Mouse (Mus musculus) midbrain, embryonic 16.5 days (tissue): ENCODE data around the gene Piwil4. TPM values are rescaled to one million over a fixed set of nuclear protein-coding genes. Genes with fewer than 3 reads are reported as not detected.

Experiments
- ATAC-seq: fragments of 200-750 bp; cut with Nextera tagmentation; 2 replicates; pipeline ENCODE4 v1.8.0; 2017; ENCODE audit warnings: moderate TSS enrichment
- H3K27ac ChIP-seq: fragments of 300-500 bp; sonication (generic); 2 replicates; pipeline ENCODE4 v1.5.1; 2014; ENCODE audit warnings: mild to moderate bottlenecking, low read length, mixed read lengths
- H3K27me3 ChIP-seq: fragments of 300-500 bp; sonication (generic); 2 replicates; pipeline ENCODE4 v1.6.1; 2014; ENCODE audit warnings: low read depth, low read length, mixed read lengths; ENCODE audit not compliant: control insufficient read depth, insufficient read depth
- H3K36me3 ChIP-seq: fragments of 300-500 bp; sonication (generic); 2 replicates; pipeline ENCODE4 v1.6.1; 2014; ENCODE audit warnings: mild to moderate bottlenecking, low read length, moderate library complexity, mixed read lengths; ENCODE audit not compliant: control insufficient read depth, insufficient read depth
- H3K4me1 ChIP-seq: fragments of 300-500 bp; sonication (generic); 2 replicates; pipeline ENCODE4 v1.6.1; 2014; ENCODE audit warnings: mild to moderate bottlenecking, low read length, mixed read lengths; ENCODE audit not compliant: control insufficient read depth, insufficient read depth
- H3K4me2 ChIP-seq: fragments of 300-500 bp; sonication (generic); 2 replicates; pipeline ENCODE4 v1.6.1; 2014; ENCODE audit warnings: mild to moderate bottlenecking, low read length, mixed read lengths
- H3K4me3 ChIP-seq: fragments of 300-500 bp; sonication (generic); 2 replicates; pipeline ENCODE4 v1.5.1; 2014; ENCODE audit warnings: low read depth, mild to moderate bottlenecking, low read length, moderate library complexity, mixed read lengths
- H3K9ac ChIP-seq: fragments of 300-500 bp; sonication (generic); 2 replicates; pipeline ENCODE4 v1.6.1; 2014; ENCODE audit warnings: low read depth, low read length, mixed read lengths
- H3K9me3 ChIP-seq: fragments of 300-500 bp; sonication (generic); replicated peaks from 2 replicates; pipeline ENCODE4 v1.6.1; 2014; ENCODE audit warnings: mild to moderate bottlenecking, low read length, mixed read lengths; ENCODE audit not compliant: control insufficient read depth, poor library complexity, severe bottlenecking
- WGBS: fragments of 180-500 bp; shearing (Covaris S2); extraction: QIAGEN DNeasy Blood & Tissue Kit; methylation state at CpG from one replicate; pipeline ENCODE4 v1.1.7; 2014; 5-methylcytosine and 5-hydroxymethylcytosine counted together
- polyA plus RNA-seq: library from polyadenylated mRNA; unstranded; fragments of >200 nt; fragmentation: Nextera tagmentation; extraction: Ambion mirVana; gene quantifications from 2 replicates; pipeline ENCODE4 v1.2.1, GENCODE M21; 2015

The Piwil4 gene
- 0.30 and 0.34 TPM in 2 replicates for polyA plus RNA-seq

DNA sequence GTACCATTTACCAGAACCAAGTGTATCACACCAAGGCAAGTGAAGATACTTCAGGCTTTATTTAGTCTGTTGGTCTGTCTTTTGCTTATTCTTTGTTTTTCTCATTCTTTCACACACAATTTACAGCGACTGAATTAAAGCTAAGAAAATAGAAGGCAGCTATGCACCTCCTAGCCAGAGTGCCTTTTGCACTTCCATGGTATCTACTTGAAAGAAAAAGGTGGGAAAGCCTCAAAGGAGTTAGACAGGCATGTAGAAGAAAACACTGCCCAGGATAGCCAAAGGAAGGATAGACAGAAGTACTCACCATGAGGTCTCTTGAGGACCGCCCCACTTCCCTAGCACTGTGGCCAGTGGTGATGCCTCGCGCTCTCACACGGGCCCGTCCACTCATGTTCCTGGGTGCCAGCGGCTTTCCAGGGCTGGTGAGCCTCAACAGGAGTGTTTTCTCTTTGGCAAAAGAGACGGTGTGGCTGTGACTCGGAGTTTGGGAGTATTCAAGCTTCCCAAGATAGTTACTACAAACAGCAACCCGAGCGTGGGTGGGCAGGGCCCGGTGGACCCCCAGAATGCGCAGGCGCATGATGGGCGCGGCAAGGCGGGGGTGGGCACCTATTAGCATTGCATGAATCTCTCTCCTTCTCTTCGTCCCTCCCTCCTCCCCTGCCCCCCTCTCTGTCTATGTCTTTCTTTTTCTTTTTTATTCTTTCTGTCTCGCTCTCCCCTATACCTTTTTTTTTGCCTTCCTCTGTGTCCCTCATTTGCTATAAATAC lies at the start of gene Piwil4:
Gene Piwil4 (minus strand): TSS at position 583 of the 774 bp plus-strand sequence.
- no peaks in the 10 kb centered on the region for H3K9me3 ChIP-seq
- no peak for ATAC-seq
- H3K9ac ChIP-seq: no peak within 1 kb of the TSS
- no peaks in the 10 kb centered on the region for H3K36me3 ChIP-seq
- H3K27ac ChIP-seq: no peak within 1 kb of the TSS
- no peak within 1 kb of the TSS for H3K4me2 ChIP-seq
- no peaks in the 10 kb centered on the region for H3K27me3 ChIP-seq
- H3K4me3 ChIP-seq: no peak within 1 kb of the TSS
- 87% methylated on average over 19 of the region's 19 CpGs for WGBS
- no peaks in the 10 kb centered on the region for H3K4me1 ChIP-seq

DNA sequence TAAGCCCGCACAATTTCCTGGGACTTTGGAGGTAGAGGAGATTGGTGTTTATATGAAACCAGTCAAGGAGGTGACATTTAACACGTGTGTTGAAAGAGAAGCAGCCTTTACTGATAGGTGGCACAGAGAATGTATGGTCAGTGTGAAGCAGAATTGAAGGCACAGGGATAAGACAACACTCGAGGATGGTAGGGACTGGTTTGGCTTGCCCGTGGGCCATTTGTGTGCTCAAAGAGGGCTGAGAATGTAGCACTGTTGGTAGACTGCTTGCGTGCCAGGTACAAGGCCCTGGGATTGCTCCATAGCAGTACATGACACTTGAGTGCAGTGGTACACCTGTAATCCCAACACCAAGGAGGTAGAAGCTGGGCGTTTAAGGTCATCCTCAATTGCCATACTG lies 46.8 kb upstream of the Piwil4 start:
- 88% methylated on average over 6 of the region's 6 CpGs for WGBS
- H3K4me3 ChIP-seq: no peak overlapping the region
- H3K4me1 ChIP-seq: peaks cover 8% of the 10 kb centered on the region
- H3K9ac ChIP-seq: no peak overlapping the region
- H3K9me3 ChIP-seq: no peaks in the 10 kb centered on the region
- ATAC-seq: no peak
- no peak overlapping the region for H3K4me2 ChIP-seq
- H3K27ac ChIP-seq: no peak overlapping the region
- H3K36me3 ChIP-seq: peaks cover 10% of the 10 kb centered on the region; the same call in 1 of the 2 replicates
- H3K27me3 ChIP-seq: no peaks in the 10 kb centered on the region

DNA sequence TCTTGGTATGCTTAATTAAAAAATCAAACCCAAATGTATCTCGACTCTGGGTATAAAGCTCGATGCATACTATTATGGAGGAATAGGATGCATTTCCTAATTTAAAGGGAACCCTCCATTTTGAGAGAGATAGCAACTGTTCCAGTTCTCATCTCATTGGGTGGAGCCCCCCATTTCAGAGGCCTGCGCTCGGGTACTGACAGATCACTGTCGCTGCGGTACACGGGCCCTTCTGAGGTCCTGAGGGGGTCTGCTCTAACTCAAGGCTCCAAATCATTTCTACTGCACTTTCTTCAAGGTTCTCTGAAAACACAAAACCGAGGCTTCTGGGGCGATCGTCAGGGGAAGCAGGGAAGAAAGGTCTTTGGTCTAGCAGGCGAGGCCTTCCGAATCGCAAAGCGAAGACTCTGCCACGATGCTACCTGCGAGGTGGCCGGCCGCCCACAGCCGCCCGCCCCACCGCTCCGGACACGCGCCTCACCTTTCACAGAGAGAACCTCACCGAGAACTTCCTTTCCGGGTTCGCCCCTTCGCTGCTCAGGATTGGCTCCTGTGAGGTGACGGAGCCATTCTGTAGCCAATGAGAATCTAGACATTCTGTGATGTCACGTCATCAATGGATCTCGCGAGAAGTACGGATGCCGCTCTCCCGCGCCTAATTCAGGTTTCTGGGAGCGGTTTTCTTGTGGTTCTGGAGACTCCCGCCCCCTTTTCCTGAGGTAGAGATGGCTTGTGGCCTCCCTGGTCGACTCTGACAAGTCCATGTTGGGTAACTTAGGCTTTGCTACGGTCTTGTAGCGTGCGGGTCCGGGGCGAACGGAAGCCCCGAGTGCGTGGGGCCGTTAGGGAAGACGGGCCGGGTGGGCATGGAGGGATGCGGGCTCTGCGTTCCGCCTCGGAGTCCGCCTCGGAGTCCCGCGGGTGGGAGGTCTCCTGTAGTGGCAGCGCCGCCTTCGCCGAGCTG lies 43.8 kb upstream of the Piwil4 start, which contains the start of the genes Mre11a and Ankrd49:
Gene Mre11a (plus strand): TSS at position 616 of the 964 bp plus-strand sequence.
Gene Ankrd49 (minus strand): TSS at position 818 of the 964 bp plus-strand sequence.
- Histone ChIP-seq H3K9me3 (no peaks in the 10 kb centered on the region), H3K4me2 (peak within 1 kb of the TSS; percentile 94), H3K9ac (peak within 1 kb of the TSS; percentile 77), H3K36me3 (peaks cover 21% of the 10 kb centered on the region), H3K27ac (peak within 1 kb of the TSS; percentile 89), H3K4me3 (peak within 1 kb of the TSS; percentile 85), H3K4me1 (peaks cover 8% of the 10 kb centered on the region), H3K27me3 (no peaks in the 10 kb centered on the region)
- peak; percentile 100 for ATAC-seq
- WGBS: under 1% methylated on average over 62 of the region's 62 CpGs

DNA sequence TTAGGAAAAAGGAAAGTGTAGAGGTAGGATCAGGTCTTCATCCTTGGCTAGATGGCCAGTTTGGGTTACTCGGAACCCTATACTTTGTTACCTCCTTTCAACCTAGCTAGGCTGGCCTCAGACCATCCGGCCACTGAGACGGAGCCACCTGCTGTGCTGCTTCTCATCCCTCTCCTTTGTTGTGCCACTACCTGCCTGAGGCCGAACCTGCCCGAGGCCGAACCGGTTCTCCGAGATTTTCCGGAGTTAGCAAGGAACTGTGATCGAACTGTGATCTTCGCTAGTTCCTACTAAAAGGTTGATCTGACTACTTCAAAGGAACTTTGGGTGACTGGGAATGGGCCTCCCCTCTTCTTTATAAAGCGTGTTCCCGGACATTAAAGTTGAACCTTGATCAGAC lies 37.8 kb upstream of the Piwil4 start:
- H3K27ac ChIP-seq: no peak overlapping the region
- H3K4me2 ChIP-seq: no peak overlapping the region
- H3K36me3 ChIP-seq: peaks cover 18% of the 10 kb centered on the region
- no peak for ATAC-seq
- H3K4me3 ChIP-seq: no peak overlapping the region
- WGBS: 47% methylated on average over 13 of the region's 13 CpGs
- no peaks in the 10 kb centered on the region for H3K27me3 ChIP-seq
- no peaks in the 10 kb centered on the region for H3K4me1 ChIP-seq
- no peak overlapping the region for H3K9ac ChIP-seq
- H3K9me3 ChIP-seq: no peaks in the 10 kb centered on the region

DNA sequence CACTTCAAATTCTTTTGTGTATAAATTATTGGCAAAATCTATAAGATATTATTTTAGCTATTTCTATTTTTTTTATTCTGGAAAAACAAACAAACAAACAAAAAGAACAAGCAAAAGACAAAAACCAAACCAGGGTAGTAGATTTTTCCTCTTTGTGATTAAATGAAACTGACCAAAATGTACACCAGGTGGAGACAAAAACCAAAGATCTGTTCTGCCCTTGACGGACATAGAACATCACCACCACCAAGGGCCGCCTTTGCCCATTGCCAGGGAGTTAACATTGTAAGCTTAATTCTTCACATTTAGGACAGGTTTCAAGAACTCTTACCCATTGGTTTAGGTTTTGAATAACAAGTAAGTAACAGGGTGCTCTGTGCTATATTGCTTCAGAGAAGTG lies 33.3 kb upstream of the Piwil4 start:
- no peak overlapping the region for H3K4me2 ChIP-seq
- no peaks in the 10 kb centered on the region for H3K36me3 ChIP-seq
- H3K27ac ChIP-seq: no peak overlapping the region
- H3K9ac ChIP-seq: no peak overlapping the region
- 44% methylated on average over 2 of the region's 2 CpGs for WGBS
- ATAC-seq: no peak
- H3K4me3 ChIP-seq: no peak overlapping the region
- no peaks in the 10 kb centered on the region for H3K4me1 ChIP-seq
- no peaks in the 10 kb centered on the region for H3K9me3 ChIP-seq
- H3K27me3 ChIP-seq: no peaks in the 10 kb centered on the region

DNA sequence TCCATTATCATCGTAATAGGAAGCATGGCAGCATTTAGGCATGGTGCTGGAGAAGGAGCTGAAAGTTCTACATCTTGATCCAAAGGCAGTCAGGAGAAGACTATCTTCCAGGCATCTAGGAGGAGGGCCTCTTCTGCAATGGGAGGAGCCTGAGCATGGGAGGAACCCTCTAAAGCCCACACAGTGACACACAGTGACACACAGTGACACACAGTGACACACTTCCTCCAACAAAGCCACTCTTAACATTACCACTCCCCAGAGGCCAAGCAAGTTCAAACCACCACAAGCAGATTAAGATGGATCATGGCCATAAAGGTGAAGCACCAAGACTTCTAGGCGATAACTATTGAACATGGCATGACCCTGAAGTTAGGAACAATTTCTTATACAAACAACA lies 31.5 kb upstream of the Piwil4 start:
- no peak overlapping the region for H3K4me2 ChIP-seq
- H3K9me3 ChIP-seq: no peaks in the 10 kb centered on the region
- H3K9ac ChIP-seq: no peak overlapping the region
- ATAC-seq: no peak
- no peaks in the 10 kb centered on the region for H3K27me3 ChIP-seq
- no peak overlapping the region for H3K4me3 ChIP-seq
- H3K27ac ChIP-seq: no peak overlapping the region
- H3K36me3 ChIP-seq: no peaks in the 10 kb centered on the region
- H3K4me1 ChIP-seq: no peaks in the 10 kb centered on the region
- 86% methylated on average over 2 of the region's 2 CpGs for WGBS

DNA sequence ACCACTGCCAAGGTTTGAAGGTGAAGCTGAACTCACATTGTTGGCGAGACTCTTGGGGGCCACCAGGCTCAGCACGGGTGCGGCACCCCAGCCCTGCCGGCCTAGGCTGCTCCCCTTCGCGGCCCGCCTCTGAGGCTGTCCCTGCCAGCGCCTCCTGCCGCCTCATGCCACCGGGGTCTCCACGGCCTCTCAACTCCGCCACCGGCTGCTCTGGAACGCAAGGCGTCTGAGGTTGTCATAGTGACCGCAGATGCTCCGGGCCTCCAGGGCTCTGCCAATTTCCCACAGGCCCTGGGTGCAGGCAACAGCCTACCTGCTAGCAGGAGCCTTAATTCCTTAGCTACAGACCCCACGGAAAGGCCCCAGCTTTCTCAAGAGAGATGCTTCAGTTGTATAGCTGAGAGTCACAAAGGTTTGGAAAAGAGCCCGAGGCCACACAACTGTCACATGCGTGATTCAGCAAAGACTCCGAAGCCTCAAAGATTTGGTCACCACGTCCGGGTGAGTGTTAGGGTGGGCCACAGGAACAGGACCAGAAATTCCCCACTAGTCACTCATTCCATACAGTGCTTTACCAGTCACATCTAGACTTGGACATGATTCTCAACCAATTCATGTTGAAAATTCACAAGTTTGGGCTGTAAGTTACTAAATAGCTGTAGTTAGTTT lies 30.4 kb upstream of the Piwil4 start, which contains the start of gene 1700012B09Rik:
Gene 1700012B09Rik (minus strand): TSS at position 228 of the 669 bp plus-strand sequence.
- H3K4me1 ChIP-seq: no peaks in the 10 kb centered on the region
- WGBS: 14% methylated on average over 23 of the region's 23 CpGs
- no peaks in the 10 kb centered on the region for H3K9me3 ChIP-seq
- no peak within 1 kb of the TSS for H3K27ac ChIP-seq
- no peaks in the 10 kb centered on the region for H3K36me3 ChIP-seq
- no peaks in the 10 kb centered on the region for H3K27me3 ChIP-seq
- peak within 1 kb of the TSS; percentile 37; the same call in 1 of the 2 replicates for H3K4me2 ChIP-seq
- H3K9ac ChIP-seq: peak within 1 kb of the TSS; percentile 36; the same call in 1 of the 2 replicates
- no peak within 1 kb of the TSS for H3K4me3 ChIP-seq
- ATAC-seq: peak; percentile 57

DNA sequence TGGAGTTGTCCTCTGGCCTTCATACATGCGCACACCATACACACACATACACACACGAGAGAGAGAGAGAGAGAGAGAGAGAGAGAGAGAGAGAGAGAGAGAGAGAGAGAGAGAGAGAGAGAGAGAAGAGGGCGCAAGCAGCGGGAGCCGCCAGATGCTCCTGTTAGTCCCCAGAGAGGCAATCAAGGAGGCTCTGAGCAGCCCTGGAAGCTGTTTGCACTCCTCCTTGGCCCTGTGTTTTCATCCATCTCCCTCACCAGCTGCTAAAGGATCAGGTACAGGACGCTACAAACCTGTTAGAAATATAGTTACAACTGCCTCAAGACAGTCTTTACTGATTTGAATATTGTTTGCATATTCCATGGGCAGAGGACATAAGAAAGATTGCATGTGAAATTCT lies 29.3 kb upstream of the Piwil4 start:
- H3K4me2 ChIP-seq: no peak overlapping the region
- no peak overlapping the region for H3K9ac ChIP-seq
- 0 out of 2 replicates have a peak, but pooled peaks have one; percentile 37 for ATAC-seq
- H3K27me3 ChIP-seq: no peaks in the 10 kb centered on the region
- H3K4me1 ChIP-seq: no peaks in the 10 kb centered on the region
- no peaks in the 10 kb centered on the region for H3K9me3 ChIP-seq
- no peak overlapping the region for H3K4me3 ChIP-seq
- no peak overlapping the region for H3K27ac ChIP-seq
- H3K36me3 ChIP-seq: no peaks in the 10 kb centered on the region
- WGBS: 55% methylated on average over 6 of the region's 6 CpGs
